Mouse (Mus musculus): Measurements from ENCODE around the gene Pum2.

- TF ChIP-seq CTCF (IDR thresholded peaks at IDR 0.05; ENCODE audit: extremely low read depth, insufficient read depth, insufficient read length, insufficient replicate concordance) (no peak), POLR2A (IDR thresholded peaks at IDR 0.05; ENCODE audit: low read depth, low read length) (no peak)
Measured at GRCm38 (mm10) chr12:8669421-8669820, 4.5 kb upstream of the Pum2 start.

All from spleen, adult 2 months (tissue).